22 mouse cellular contexts compared by ENCODE assay signal in the genomic region with DNA sequence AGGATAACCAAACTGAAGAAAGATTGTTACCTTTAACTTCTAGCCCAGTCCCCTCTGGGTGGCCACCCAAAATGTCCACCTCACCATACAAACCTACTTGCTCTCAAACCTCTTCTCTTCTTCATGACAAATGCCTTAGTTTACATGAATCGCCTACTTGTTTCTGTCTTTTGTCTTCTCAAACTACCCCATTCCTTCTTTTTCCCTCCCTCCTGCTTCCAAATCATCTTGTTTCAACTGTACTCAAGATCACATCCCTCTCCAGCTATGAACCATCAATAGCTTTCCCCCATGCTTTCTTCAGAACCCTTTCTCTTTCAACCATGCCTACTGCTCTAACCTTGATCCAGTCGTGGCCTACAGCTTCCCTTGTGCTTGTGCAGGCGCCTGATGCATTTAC. TPM values are rescaled to one million over a fixed set of nuclear protein-coding genes. Genes with fewer than 3 reads are reported as not detected.
DNase-seq lines count a peak whose midpoint lies in the region; ATAC-seq lines count a peak whose summit lies in the region.
"Had no signal": no experiment of that assay in that cellular context is flagged by ENCODE, and none has a peak within 500 bp of the region (broad histone marks: within the 10 kb centered on the region; RNA-seq: fewer than 3 reads in every experiment).

No protein-coding gene starts in this region.

- DNase-seq in heart, adult 11 months = peak; percentile 30
- no peak for DNase-seq in heart, postnatal 36 days
- peak; percentile 4 for DNase-seq in testis, postnatal 10 days (ENCODE audit: low spot score)
- no peak for DNase-seq in testis, postnatal 14 days (ENCODE audit: low spot score)
- DNase-seq in R1 (ENCODE audit: low read depth, low spot score) = peak; percentile 41
- DNase-seq: adrenal gland, adult 8-10 months; adrenal gland, postnatal 14 days; adrenal gland, postnatal 36 days; B cell, adult 2 months; cerebellum, adult 11-12 months; cerebellum, adult 2 months; cerebellum, adult 9-10 months; cerebellum, postnatal 10 days; cerebellum, postnatal 25 days; forebrain, postnatal 0 days had no signal

- intact Hi-C loops in heart, postnatal 36 days (cut with DNase I) = no loop called here

- ATAC-seq in monocyte, adult 5-6 weeks (replicated peaks; ENCODE audit: insufficient number of reproducible peaks, low FRiP score, low TSS enrichment, poor library complexity, severe bottlenecking) = no peak
- no peak for ATAC-seq in granulocyte monocyte progenitor cell, adult 5-6 weeks (replicated peaks; ENCODE audit: poor library complexity, severe bottlenecking)
- ATAC-seq: activated CD4-positive, CD25-positive, alpha-beta regulatory T cell, adult 4 months; CD4-positive, CD25-positive, alpha-beta regulatory T cell, adult 4 months; forebrain, embryonic 13.5 days; forebrain, embryonic 15.5 days; forebrain, postnatal 0 days; Patski had no signal

RNA-seq across cellular contexts. Expression of gene Tenm4, which starts 36.0 kb away (rescaled TPM):
- total RNA-seq in heart, postnatal 36 days (2021) = under 1 TPM; 0.36 to 0.81 TPM
- total RNA-seq in monocyte, adult 5-6 weeks (2017) = 0.38 TPM in 1 of 3 replicates, not detected in the others
- not detected in 2 replicates for total RNA-seq in granulocyte monocyte progenitor cell, adult 5-6 weeks (2014; fragmentation: Nextera tagmentation)
- total RNA-seq in granulocyte monocyte progenitor cell, adult 5-6 weeks (2017) = not detected in 2 replicates

Comparison
In these comparisons a context has a peak if more than half of its experiments do, and no peak if none do; other contexts are left out.
1. DNase-seq: peak in heart, adult 11 months (single experiment), testis, postnatal 10 days (single experiment) and R1 (single experiment); none in heart, postnatal 36 days (0 of 2) and testis, postnatal 14 days (single experiment).